Mouse (Mus musculus) hindbrain, embryonic 12.5 days (tissue): Measurements from ENCODE around the gene Lad1. TPM values are rescaled to one million over a fixed set of nuclear protein-coding genes. Genes with fewer than 3 reads are reported as not detected.

Experiments used
- ATAC-seq: fragments of 200-750 bp; cut with Nextera tagmentation; 2 replicates; pipeline ENCODE4 v1.8.0; 2017; ENCODE audit warnings: moderate TSS enrichment; ENCODE audit not compliant: low FRiP score
- H3K27ac ChIP-seq: fragments of 300-500 bp; sonication (generic); 2 replicates; pipeline ENCODE4 v1.5.1; 2016; ENCODE audit warnings: mild to moderate bottlenecking
- H3K27me3 ChIP-seq: fragments of 300-500 bp; sonication (generic); 2 replicates; pipeline ENCODE4 v1.6.1; 2016; ENCODE audit warnings: mild to moderate bottlenecking
- H3K36me3 ChIP-seq: fragments of 300-500 bp; sonication (generic); 2 replicates; pipeline ENCODE4 v1.6.1; 2016; ENCODE audit warnings: mild to moderate bottlenecking
- H3K4me1 ChIP-seq: fragments of 300-500 bp; sonication (generic); 2 replicates; pipeline ENCODE4 v1.6.1; 2016
- H3K4me2 ChIP-seq: fragments of 300-500 bp; sonication (generic); replicated peaks from 2 replicates; pipeline ENCODE4 v1.6.1; 2016; ENCODE audit warnings: mild to moderate bottlenecking
- H3K4me3 ChIP-seq: fragments of 300-500 bp; sonication (generic); 2 replicates; pipeline ENCODE4 v1.5.1; 2016; ENCODE audit warnings: mild to moderate bottlenecking
- H3K9ac ChIP-seq: fragments of 300-500 bp; sonication (generic); 2 replicates; pipeline ENCODE4 v1.6.1; 2016; ENCODE audit warnings: mild to moderate bottlenecking, moderate library complexity
- H3K9me3 ChIP-seq: fragments of 300-500 bp; sonication (generic); replicated peaks from 2 replicates; pipeline ENCODE4 v1.6.1; 2016; ENCODE audit warnings: mild to moderate bottlenecking
- WGBS: fragments of 180-500 bp; shearing (Covaris S2); methylation state at CpG from one replicate; pipeline ENCODE4 v1.1.7; 2016; 5-methylcytosine and 5-hydroxymethylcytosine counted together
- polyA plus RNA-seq: library from polyadenylated mRNA; unstranded; fragments of >200 nt; fragmentation: Nextera tagmentation; extraction: Ambion mirVana; gene quantifications from 2 replicates; pipeline ENCODE4 v1.2.1, GENCODE M21; 2016

Lad1 gene
- polyA plus RNA-seq, 1 experiment from 2014 or later, result 3.5 TPM

DNA sequence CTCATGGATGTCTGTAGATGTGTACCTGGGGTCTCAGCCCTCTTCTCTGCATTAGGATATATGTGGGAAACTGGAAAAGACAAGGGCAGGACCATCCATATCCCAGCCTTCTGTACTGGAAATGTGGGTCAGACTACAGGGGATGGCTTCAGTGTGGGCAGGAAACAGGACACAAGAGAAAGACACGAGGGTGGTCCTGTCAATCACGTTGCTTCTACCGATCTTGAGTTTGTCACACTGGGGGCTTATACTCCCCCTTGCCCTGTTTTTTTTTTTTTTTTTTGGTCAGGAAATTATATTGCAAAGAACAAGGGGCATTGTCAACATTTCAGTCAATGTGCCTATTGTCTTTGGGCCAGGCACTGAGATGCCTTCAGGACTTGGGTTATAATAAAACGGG, 20.2 kb downstream of the Lad1 start:
- no peak for ATAC-seq
- 71% methylated on average over 4 of the region's 4 CpGs for WGBS
- Histone ChIP-seq H3K9me3 (no peaks in the 10 kb centered on the region), H3K27ac (no peak overlapping the region), H3K4me3 (no peak overlapping the region), H3K4me2 (no peak overlapping the region), H3K4me1 (peaks cover 3% of the 10 kb centered on the region; the same call in 1 of the 2 replicates), H3K9ac (no peak overlapping the region), H3K27me3 (no peaks in the 10 kb centered on the region), H3K36me3 (no peaks in the 10 kb centered on the region)

DNA sequence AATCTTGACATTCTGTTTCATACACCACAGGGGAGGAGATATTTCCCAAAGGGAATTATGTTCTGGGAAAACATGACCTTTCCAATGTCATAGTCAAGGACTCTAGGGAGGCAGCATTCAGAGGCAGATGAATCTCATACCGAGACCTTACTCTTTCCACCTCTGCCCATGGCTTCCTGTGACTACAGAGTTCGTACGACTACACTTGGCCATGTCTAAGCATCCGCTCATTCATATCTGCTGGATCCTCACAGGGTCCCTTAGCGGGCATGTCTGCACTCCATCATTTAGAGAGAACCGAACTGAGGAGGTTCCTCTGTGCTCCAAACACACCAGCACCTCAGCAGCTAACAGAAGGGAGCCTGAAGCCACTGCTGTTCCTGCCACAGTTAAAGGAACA, 20.7 kb downstream of the Lad1 start:
- WGBS, result 90% methylated on average over 6 of the region's 6 CpGs
- Histone ChIP-seq H3K4me1 (peaks cover 3% of the 10 kb centered on the region; the same call in 1 of the 2 replicates), H3K9me3 (no peaks in the 10 kb centered on the region), H3K27me3 (no peaks in the 10 kb centered on the region), H3K27ac (no peak overlapping the region), H3K9ac (no peak overlapping the region), H3K36me3 (no peaks in the 10 kb centered on the region), H3K4me2 (no peak overlapping the region), H3K4me3 (no peak overlapping the region)
- ATAC-seq, result no peak

DNA sequence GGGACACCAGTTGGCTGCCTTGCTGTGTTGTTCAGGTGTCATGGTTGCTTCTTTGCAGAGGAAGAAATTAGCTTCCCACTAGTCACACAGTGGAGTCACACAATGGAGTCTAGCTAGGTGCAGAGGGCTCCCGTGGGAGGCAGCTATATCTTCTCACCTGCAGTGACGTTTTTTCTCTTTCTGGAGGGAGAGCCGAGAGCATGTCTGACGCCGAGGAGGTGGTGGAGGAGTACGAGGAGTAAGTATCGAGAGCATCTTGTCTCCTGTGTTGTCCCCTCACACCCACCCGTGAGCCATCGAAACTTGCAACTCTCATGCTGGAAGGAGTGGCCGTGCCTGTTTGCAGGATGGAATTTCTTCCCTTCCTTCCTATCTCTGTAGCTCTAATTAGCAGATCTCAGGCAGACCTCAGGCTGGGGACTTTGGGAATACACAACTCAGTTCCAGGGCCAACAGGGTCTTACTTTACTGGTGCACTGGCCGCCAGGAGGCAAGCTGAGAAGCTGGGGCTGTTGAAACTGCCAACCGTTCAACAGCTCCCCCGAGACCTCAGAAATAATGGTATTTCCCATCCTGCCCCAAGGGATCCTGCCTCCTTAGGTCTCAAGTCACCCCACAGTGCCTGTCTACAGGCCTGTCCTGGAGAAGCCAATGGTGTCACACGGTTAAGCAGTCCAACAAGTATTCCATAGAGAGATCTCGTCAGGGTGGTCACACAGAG, 22.4 kb downstream of the Lad1 start:
- 71% methylated on average over 15 of the region's 15 CpGs for WGBS
- no peak overlapping the region for H3K9ac ChIP-seq
- peaks cover 3% of the 10 kb centered on the region; the same call in 1 of the 2 replicates for H3K4me1 ChIP-seq
- H3K36me3 ChIP-seq, result no peaks in the 10 kb centered on the region
- no peak for ATAC-seq
- no peaks in the 10 kb centered on the region for H3K9me3 ChIP-seq
- no peak overlapping the region for H3K4me3 ChIP-seq
- H3K27me3 ChIP-seq, result no peaks in the 10 kb centered on the region
- H3K27ac ChIP-seq, result no peak overlapping the region
- no peak overlapping the region for H3K4me2 ChIP-seq

DNA sequence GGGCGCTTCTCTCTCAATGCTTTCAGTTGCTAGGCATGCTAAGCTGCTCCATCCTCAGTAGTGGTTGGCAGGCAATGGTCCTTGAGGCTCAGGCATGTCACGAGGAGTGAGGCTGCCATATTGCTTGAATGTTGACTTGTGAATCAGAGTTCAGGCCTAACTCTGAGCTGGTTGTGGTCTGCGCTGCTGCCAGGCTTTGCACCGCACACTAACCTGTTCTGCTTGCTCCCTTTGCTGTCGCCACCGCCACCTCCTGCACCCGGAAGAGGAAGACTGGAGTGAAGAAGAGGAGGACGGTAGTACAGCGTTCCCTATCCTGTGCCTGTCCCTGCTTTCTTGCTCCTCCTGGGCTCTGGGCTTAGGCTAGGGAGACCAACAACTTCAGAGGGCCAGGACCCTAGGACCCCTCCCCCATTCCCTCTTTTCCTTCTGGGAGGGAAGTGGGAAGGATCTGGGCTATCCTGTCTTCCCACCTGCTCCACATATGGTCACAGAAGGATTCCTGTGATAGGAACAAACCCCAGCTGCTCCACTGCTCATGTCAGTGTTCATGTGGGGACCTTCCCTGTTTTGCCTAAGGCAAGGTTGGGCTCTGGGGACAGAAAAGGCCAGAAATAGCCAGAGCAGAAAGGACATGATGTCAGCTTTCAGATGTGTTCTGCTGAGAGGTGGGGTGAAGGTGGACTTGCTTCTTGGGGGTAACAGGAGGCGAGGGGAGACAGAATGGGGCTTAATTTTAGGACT, 25.3 kb downstream of the Lad1 start:
- no peaks in the 10 kb centered on the region for H3K27me3 ChIP-seq
- H3K4me2 ChIP-seq, result no peak overlapping the region
- no peaks in the 10 kb centered on the region for H3K4me1 ChIP-seq
- H3K4me3 ChIP-seq, result no peak overlapping the region
- no peak overlapping the region for H3K9ac ChIP-seq
- H3K36me3 ChIP-seq, result no peaks in the 10 kb centered on the region
- no peaks in the 10 kb centered on the region for H3K9me3 ChIP-seq
- no peak for ATAC-seq
- WGBS, result 88% methylated on average over 10 of the region's 10 CpGs
- no peak overlapping the region for H3K27ac ChIP-seq

DNA sequence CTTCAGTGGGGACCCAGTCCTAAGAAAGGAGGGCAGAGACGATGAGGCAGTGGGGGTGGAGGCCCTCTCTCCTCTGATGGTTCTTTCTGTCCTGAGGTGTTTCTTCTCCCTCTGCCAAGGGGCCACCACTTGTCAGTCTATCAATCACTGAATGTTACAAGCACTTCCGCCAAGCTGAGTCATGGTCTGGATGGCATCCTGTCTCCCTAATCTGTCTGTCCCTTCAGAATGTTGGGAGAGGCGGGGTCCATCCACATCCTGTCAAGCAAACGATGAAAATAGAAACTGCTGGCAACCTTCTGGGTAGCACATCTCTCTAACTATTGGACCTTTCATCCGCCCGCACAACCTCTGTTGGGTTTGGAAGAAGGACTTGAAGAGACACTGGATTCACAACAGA, 26.1 kb downstream of the Lad1 start:
- no peaks in the 10 kb centered on the region for H3K27me3 ChIP-seq
- no peaks in the 10 kb centered on the region for H3K4me1 ChIP-seq
- no peak overlapping the region for H3K4me2 ChIP-seq
- no peaks in the 10 kb centered on the region for H3K9me3 ChIP-seq
- H3K36me3 ChIP-seq, result no peaks in the 10 kb centered on the region
- WGBS, result 81% methylated on average over 6 of the region's 6 CpGs
- H3K27ac ChIP-seq, result no peak overlapping the region
- H3K4me3 ChIP-seq, result no peak overlapping the region
- ATAC-seq, result no peak
- H3K9ac ChIP-seq, result no peak overlapping the region

DNA sequence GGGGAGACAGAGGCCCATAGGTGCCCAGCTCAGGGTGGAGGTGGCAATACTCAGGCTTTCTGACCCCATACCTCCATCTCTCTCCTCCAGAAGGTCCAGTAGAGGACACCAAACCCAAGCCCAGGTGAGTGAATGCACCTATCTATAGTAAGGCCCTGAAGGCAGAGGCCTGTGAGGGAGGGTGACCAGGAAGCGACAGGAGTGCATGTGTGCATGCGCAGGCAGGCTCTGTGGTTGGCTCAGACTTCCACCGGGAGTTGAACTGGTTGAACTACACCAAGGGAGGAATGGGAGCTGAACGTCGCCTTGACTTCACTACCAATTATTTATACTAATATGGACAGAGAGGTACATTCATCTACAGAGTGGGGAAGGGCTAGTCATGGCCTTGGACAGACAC, 28.2 kb downstream of the Lad1 start:
- no peak for ATAC-seq
- H3K4me1 ChIP-seq, result peaks cover 3% of the 10 kb centered on the region; the same call in 1 of the 2 replicates
- 86% methylated on average over 5 of the region's 5 CpGs for WGBS
- H3K27ac ChIP-seq, result no peak overlapping the region
- no peak overlapping the region for H3K4me2 ChIP-seq
- H3K9ac ChIP-seq, result no peak overlapping the region
- H3K4me3 ChIP-seq, result no peak overlapping the region
- no peaks in the 10 kb centered on the region for H3K9me3 ChIP-seq
- H3K36me3 ChIP-seq, result no peaks in the 10 kb centered on the region
- H3K27me3 ChIP-seq, result no peaks in the 10 kb centered on the region

DNA sequence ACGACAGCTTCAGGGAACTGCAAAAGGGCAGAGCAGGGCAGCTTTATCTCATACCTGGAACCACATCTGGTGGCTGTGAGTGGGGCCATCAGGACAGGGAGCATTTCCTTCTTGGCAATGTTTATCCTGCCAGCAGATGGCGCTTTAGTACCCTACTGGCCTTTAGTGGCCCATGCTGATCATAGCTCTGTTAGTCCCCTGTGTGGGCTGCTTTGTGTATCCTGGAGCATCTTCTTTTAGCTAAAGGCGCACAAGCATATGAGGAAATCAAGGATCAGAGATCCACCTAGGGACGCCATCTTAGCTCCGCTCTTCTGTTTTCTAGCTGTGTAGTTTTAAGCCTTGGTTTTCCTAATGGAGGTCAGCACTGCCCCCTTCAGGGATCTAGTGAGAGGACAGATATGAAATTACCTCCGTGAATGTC, 28.8 kb downstream of the Lad1 start:
- Histone ChIP-seq H3K4me2 (no peak overlapping the region), H3K9ac (no peak overlapping the region)
- ATAC-seq, result peak; percentile 9; the same call in 1 of the 2 replicates

DNA sequence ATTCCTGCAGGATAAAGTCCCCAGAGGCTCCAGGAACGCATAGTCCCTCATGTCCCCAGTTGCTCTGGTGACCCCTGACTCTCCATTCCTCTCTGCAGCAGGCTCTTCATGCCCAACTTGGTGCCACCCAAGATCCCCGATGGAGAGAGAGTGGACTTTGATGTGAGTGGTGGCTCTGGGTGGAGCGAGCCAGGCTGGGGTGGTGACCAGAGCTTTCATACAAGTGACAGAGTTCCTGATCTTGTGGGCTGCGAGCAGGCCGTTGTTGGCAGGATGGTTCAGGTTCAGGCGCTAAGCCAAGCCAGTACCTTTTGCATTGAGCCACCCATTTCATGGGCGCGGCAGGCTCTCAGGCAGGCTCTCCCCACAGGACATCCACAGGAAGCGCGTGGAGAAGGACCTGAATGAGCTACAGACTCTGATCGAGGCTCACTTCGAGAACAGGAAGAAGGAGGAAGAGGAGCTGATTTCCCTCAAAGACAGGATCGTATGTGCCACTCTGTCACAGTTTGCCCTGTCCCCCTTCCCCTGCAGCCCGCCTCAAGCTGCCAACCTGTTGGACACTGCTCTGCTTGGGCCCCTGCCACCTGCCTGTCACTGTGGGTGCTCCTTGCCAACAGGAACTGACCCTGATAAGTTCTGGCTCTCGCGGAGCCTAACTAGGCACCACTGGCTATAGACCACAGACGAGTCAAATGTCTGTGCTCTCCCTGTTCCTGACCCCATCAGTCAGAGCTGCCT, 29.4 kb downstream of the Lad1 start:
- H3K9ac ChIP-seq, result no peak overlapping the region
- H3K9me3 ChIP-seq, result no peaks in the 10 kb centered on the region
- no peak overlapping the region for H3K4me3 ChIP-seq
- H3K27ac ChIP-seq, result no peak overlapping the region
- H3K36me3 ChIP-seq, result no peaks in the 10 kb centered on the region
- H3K27me3 ChIP-seq, result no peaks in the 10 kb centered on the region
- no peak overlapping the region for H3K4me2 ChIP-seq
- WGBS, result 84% methylated on average over 17 of the region's 17 CpGs
- ATAC-seq, result no peak
- H3K4me1 ChIP-seq, result peaks cover 15% of the 10 kb centered on the region

More for the DNA sequence above, 28.8 kb downstream of the Lad1 start:
- peaks cover 8% of the 10 kb centered on the region for H3K4me1 ChIP-seq
- no peak overlapping the region for H3K27ac ChIP-seq
- H3K9me3 ChIP-seq, result no peaks in the 10 kb centered on the region
- H3K36me3 ChIP-seq, result no peaks in the 10 kb centered on the region
- H3K27me3 ChIP-seq, result no peaks in the 10 kb centered on the region
- H3K4me3 ChIP-seq, result no peak overlapping the region
- WGBS, result 28% methylated on average over 6 of the region's 6 CpGs

DNA sequence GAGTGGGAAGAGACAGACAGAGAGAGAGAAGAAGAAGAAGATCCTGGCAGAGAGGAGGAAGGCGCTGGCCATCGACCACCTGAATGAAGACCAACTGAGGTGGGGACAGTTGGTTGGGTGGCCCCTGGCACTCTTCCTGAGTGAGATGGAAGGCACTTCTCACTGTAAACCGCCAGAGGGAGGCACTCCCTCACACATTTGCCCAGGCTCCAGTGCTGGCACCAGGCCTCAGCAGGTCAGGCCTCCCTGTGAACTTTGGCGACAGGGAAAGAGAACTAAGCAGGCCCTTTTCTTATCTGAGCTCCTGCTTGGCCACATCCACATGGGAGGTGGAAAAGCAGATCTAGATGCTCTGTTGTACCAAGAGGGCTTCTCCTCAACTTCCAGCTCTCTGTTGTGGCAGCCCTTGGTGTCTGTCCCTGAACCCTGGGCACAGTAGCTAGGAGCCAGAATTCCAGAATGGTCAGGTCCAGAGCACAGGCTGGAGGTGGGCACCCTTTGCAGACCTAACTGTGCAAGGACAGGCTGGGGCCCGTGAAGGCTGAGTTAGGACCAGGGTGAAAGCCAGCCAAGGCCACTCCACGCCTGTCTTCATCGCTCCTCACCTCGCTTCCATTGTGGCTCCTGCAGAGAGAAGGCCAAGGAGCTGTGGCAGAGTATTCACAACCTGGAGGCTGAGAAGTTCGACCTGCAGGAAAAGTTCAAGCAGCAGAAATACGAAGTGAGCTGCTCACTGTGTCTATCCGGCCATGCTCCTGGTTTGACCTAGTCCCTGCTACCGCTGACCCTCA, 32.5 kb downstream of the Lad1 start:
- Histone ChIP-seq H3K27me3 (no peaks in the 10 kb centered on the region), H3K4me3 (no peak overlapping the region), H3K4me2 (no peak overlapping the region), H3K4me1 (peaks cover 18% of the 10 kb centered on the region), H3K9me3 (no peaks in the 10 kb centered on the region), H3K36me3 (no peaks in the 10 kb centered on the region), H3K27ac (no peak overlapping the region), H3K9ac (no peak overlapping the region)
- no peak for ATAC-seq
- WGBS, result 67% methylated on average over 12 of the region's 12 CpGs

DNA sequence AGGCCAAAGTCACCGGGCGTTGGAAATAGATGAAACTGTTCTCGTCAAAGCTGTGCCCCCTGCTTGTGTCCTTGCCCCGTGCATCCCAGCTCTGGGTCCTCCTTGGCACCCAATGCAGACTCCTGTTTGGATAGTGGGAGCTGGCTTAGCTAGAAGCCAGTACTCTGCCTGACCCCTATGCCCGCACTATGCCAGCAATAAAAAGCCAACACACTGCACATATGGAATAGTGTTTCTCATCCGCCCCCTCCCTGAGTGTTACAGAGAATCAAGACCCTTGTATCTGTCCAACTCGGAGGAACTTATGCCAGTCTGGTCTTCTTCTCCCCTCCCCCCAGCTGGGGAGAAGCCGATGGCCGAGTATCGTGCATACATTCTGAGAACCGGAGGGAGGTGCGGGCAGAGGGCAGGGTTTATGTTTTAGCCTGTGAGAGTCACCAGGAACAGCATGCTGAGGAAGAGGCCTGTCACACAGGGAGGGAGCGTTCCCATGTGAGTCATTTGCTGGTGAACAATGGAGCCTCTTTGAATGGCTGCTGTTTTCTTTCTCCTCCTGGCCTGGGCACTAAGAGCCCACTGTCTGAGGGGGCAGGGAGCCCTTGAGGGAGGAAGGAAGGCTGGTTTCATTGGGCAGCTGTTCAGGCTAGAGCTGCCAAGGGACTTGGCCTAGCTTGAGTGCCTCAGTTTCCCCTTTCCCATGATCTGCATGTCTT, 33.8 kb downstream of the Lad1 start:
- peak; percentile 65 for ATAC-seq
- H3K9ac ChIP-seq, result no peak overlapping the region
- no peaks in the 10 kb centered on the region for H3K36me3 ChIP-seq
- H3K27me3 ChIP-seq, result no peaks in the 10 kb centered on the region
- no peak overlapping the region for H3K4me3 ChIP-seq
- H3K4me2 ChIP-seq, result no peak overlapping the region
- H3K27ac ChIP-seq, result peak overlapping the region; percentile 13; the same call in 1 of the 2 replicates
- WGBS, result 40% methylated on average over 13 of the region's 13 CpGs
- no peaks in the 10 kb centered on the region for H3K9me3 ChIP-seq
- H3K4me1 ChIP-seq, result peaks cover 18% of the 10 kb centered on the region

DNA sequence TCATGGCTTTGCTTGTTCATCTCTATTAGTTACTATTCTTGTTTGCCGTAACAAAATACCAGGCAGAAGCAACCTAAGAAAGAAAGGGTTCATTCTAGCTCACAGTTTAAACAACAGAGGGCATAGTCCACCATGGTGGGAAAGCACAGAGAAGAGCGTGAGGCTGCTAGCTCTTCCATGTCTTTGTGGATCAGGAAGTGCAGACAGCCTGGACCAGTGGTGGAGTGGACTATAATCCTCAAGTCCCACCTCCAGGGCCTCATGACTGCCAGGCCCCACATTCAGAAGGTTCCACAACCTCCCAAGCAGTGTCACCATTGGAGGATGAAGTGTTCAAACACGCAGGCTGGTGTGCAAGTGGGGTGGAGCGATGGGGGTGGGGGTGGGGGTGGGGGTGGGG, 34.8 kb downstream of the Lad1 start:
- peaks cover 18% of the 10 kb centered on the region for H3K4me1 ChIP-seq
- H3K36me3 ChIP-seq, result no peaks in the 10 kb centered on the region
- no peaks in the 10 kb centered on the region for H3K9me3 ChIP-seq
- no peak overlapping the region for H3K4me2 ChIP-seq
- no peak overlapping the region for H3K27ac ChIP-seq
- 92% methylated on average over 4 of the region's 4 CpGs for WGBS
- no peak overlapping the region for H3K4me3 ChIP-seq
- ATAC-seq, result no peak
- no peak overlapping the region for H3K9ac ChIP-seq
- H3K27me3 ChIP-seq, result no peaks in the 10 kb centered on the region
